Mouse (Mus musculus): ENCODE data around the gene Ubac2. TPM values are rescaled to one million over a fixed set of nuclear protein-coding genes. Genes with fewer than 3 reads are reported as not detected.

Ubac2 gene
- polyA plus RNA-seq, 1 experiment = 21.6 TPM

DNA sequence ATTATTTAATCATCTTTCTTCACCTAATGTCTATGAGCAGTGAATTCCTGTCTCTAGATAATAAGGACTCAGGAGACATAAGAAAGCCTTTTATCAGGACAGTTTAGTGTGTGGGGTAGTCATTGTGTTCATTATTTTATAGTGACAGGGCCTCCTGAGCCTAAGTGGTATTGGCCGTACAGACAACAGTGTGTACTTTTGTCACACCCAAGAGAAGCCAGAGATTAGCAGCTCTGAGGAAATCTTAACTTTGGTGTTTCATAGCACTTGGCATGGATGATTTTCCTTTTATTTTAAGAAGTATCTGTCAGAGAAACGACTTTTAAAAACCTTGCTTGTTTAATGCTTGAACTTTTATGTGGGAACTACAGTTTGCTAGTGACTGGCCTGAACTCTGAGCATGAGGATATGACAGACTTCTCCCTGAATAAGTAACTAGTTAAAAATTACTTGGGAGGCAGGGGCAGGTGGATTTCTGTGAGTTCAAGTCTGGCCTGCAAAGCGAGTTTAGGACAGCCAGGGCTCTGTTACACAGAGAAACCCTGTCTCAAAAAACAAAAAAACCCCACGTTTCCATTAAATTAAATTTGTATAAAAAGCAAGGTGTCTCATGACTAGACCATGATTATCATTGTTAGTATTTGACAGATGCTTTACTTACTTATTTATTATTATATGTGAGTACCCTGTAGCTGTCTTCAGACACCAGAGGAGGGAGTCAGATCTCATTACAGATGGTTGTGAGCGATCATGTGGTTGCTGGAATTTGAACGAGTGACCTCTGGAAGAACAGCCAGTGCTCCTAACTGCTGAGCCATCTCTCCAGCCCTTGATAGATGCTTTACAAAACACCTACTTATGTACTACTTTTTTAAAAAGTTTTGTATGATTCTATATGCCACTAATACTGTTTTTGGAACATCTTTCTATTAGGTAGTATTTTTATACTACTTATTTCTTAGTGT, 18.0 kb downstream of the Ubac2 start:
- no peaks in the 10 kb centered on the region; the same call in 1 of the 2 replicates for H3K4me1 ChIP-seq (ENCODE audit: control insufficient read depth, insufficient read depth, low read length)
- TF ChIP-seq CTCF (IDR thresholded peaks at IDR 0.05; ENCODE audit: control insufficient read depth, insufficient read depth, low read length) = no peak
- no peak for TF ChIP-seq POLR2A (IDR thresholded peaks at IDR 0.05; ENCODE audit: borderline replicate concordance, control insufficient read depth, low read depth, low read length)
- WGBS = 73% methylated on average over 6 of the region's 6 CpGs
- no peak overlapping the region for H3K4me3 ChIP-seq (replicated peaks; ENCODE audit: control insufficient read depth, low read depth, low read length)
- no peak overlapping the region for H3K27ac ChIP-seq (ENCODE audit: control insufficient read depth, insufficient read depth, low read depth, low read length, poor library complexity)

DNA sequence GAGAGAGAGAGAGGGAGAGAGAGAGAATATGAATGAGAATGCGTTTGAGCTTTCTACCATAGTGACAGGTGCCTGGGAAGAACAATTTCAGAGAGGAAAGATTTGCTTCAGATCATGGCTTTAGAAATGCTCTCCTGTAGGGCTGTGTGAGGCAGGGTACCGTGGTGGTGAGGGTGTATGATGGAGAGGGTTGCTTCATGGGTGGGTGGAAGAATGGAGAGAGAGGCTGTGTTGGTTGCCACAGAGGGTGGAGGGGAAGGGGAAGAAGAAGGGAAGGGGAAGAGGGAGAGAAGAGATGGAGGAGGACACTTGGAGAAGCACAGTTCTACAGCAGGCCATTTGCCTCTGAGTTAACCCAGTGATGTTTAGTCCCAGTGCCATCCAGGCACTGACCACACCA, 19.4 kb downstream of the Ubac2 start:
- no peak overlapping the region for H3K4me3 ChIP-seq (replicated peaks; ENCODE audit: control insufficient read depth, low read depth, low read length)
- no peaks in the 10 kb centered on the region; the same call in 1 of the 2 replicates for H3K4me1 ChIP-seq (ENCODE audit: control insufficient read depth, insufficient read depth, low read length)
- no peak overlapping the region for H3K27ac ChIP-seq (ENCODE audit: control insufficient read depth, insufficient read depth, low read depth, low read length, poor library complexity)
- WGBS = 47% methylated on average over 2 of the region's 2 CpGs
- TF ChIP-seq POLR2A (IDR thresholded peaks at IDR 0.05; ENCODE audit: borderline replicate concordance, control insufficient read depth, low read depth, low read length) (no peak), CTCF (IDR thresholded peaks at IDR 0.05; ENCODE audit: control insufficient read depth, insufficient read depth, low read length) (no peak)

DNA sequence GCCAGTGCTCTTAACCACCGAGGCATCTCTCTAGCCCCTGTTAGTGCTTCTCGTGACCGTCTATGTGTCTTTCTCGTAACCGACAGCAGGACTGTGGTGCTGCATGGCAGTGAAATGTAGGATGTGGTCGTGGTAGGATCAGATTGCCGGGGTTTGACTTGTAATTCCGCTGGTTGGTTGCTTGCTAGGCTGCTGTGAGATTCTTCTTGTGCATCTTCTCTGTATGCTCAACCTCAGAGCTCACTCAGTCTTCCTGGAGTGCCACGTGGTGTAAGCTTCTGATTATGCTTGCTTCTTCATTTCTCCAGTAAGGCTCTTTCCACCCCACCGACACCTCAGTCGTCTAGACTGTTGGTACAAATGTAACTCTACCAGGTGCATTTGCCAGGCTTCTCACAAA, 20.1 kb downstream of the Ubac2 start:
- Histone ChIP-seq H3K4me3 (replicated peaks; ENCODE audit: control insufficient read depth, low read depth, low read length) (no peak overlapping the region), H3K27ac (ENCODE audit: control insufficient read depth, insufficient read depth, low read depth, low read length, poor library complexity) (no peak overlapping the region), H3K4me1 (ENCODE audit: control insufficient read depth, insufficient read depth, low read length) (peaks cover 4% of the 10 kb centered on the region; the same call in 1 of the 2 replicates)
- 29% methylated on average over 11 of the region's 11 CpGs for WGBS
- no peak for TF ChIP-seq POLR2A (IDR thresholded peaks at IDR 0.05; ENCODE audit: borderline replicate concordance, control insufficient read depth, low read depth, low read length)

DNA sequence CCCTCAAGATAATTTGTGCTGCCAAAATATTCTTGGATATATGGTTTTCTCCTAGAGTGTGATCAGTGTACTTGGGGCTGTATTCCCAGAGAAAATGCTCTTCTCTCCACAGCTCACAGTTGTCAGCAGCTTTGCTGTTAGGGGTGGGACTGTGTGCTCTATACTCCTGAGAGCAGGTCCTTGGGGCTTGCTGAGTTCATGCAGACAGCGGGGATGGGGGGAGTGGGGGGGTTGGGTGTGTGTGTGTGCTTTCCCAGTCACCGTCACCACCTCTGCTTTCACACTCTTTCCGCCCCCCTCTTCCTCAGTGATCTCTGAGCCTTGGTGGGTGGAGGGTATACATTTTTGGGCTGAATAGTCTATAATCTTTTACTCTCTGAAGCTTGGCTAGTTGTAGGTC, 20.7 kb downstream of the Ubac2 start:
- Histone ChIP-seq H3K4me3 (replicated peaks; ENCODE audit: control insufficient read depth, low read depth, low read length) (no peak overlapping the region), H3K27ac (ENCODE audit: control insufficient read depth, insufficient read depth, low read depth, low read length, poor library complexity) (no peak overlapping the region), H3K4me1 (ENCODE audit: control insufficient read depth, insufficient read depth, low read length) (peaks cover 8% of the 10 kb centered on the region)
- TF ChIP-seq POLR2A (IDR thresholded peaks at IDR 0.05; ENCODE audit: borderline replicate concordance, control insufficient read depth, low read depth, low read length) (no peak), CTCF (IDR thresholded peaks at IDR 0.05; ENCODE audit: control insufficient read depth, insufficient read depth, low read length) (no peak)
- WGBS = 65% methylated on average over 3 of the region's 3 CpGs

DNA sequence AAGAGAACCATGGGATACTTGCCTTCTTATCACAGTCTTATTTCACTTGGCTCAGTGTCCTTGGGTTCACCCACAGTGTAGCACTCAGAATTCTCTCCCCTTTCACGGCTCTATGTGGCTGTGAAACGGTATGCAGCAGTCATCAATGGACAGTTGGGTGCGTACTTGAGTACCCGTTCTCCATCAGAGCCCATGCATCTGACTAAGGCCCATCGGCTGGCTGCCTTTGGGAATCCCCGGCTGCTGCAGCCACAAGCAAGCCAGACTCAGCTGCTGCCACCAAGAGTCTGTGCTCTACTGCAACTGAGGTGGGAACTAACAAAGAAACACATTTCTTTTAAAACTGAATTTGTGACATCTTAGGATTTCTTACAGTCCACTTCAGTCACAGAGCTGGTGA, 23.1 kb downstream of the Ubac2 start:
- WGBS = 87% methylated on average over 6 of the region's 6 CpGs
- peaks cover 14% of the 10 kb centered on the region for H3K4me1 ChIP-seq (ENCODE audit: control insufficient read depth, insufficient read depth, low read length)
- TF ChIP-seq POLR2A (IDR thresholded peaks at IDR 0.05; ENCODE audit: borderline replicate concordance, control insufficient read depth, low read depth, low read length) (no peak), CTCF (IDR thresholded peaks at IDR 0.05; ENCODE audit: control insufficient read depth, insufficient read depth, low read length) (no peak)
- H3K27ac ChIP-seq (ENCODE audit: control insufficient read depth, insufficient read depth, low read depth, low read length, poor library complexity) = no peak overlapping the region
- no peak overlapping the region for H3K4me3 ChIP-seq (replicated peaks; ENCODE audit: control insufficient read depth, low read depth, low read length)

DNA sequence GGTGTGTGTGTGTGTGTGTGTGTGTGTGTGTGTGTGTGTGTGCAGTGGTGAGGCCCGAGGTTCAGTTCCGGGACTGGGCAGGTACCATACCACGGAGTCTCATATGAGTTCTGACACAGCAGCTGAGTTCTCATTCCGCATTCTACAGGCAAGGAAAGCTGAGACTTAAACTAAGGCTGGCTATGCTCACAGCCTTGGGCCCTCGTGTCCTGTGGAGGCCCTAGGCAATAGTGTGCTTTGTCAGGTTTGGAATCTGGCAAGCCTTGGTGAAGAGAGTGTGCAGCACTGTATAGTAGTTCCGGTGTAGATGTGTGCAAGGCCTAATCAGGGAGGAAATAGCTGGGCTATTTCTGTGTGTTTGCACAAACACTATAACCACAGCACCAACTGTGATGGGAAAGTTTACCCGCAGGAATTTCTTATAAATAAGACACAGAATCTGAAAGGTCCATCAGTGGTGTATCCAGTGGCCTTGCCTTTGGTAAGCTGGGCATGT, 25.0 kb downstream of the Ubac2 start:
- WGBS = 22% methylated on average over 7 of the region's 7 CpGs
- Histone ChIP-seq H3K27ac (ENCODE audit: control insufficient read depth, insufficient read depth, low read depth, low read length, poor library complexity) (peak overlapping the region; percentile 16; the same call in 1 of the 2 replicates), H3K4me3 (replicated peaks; ENCODE audit: control insufficient read depth, low read depth, low read length) (no peak overlapping the region), H3K4me1 (ENCODE audit: control insufficient read depth, insufficient read depth, low read length) (peaks cover 16% of the 10 kb centered on the region)
- no peak for TF ChIP-seq POLR2A (IDR thresholded peaks at IDR 0.05; ENCODE audit: borderline replicate concordance, control insufficient read depth, low read depth, low read length)
- TF ChIP-seq CTCF (IDR thresholded peaks at IDR 0.05; ENCODE audit: control insufficient read depth, insufficient read depth, low read length) = no peak

DNA sequence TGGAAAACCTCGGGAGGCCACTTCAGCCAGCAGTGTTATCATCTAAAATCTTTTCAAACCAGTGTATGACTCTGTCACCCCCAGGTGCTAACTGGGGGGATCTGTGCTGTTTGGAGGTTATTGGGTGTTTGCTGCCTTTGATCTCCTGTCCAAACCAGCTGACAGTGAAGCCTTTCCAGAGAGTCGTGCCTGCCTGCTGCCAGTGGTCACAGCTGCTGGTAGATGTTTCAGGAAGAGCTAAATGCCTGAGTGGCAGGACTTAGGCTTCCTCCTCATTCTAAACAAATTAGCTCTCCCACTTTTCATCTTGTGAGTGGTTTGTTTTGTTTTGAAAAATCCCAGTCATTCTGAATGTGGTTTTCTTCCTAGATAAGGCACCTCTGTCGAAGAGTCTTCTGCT, 26.3 kb downstream of the Ubac2 start:
- peak overlapping the region; percentile 25; the same call in 1 of the 2 replicates for H3K27ac ChIP-seq (ENCODE audit: control insufficient read depth, insufficient read depth, low read depth, low read length, poor library complexity)
- 12% methylated on average over 3 of the region's 3 CpGs for WGBS
- H3K4me3 ChIP-seq (replicated peaks; ENCODE audit: control insufficient read depth, low read depth, low read length) = no peak overlapping the region
- TF ChIP-seq POLR2A (IDR thresholded peaks at IDR 0.05; ENCODE audit: borderline replicate concordance, control insufficient read depth, low read depth, low read length) (no peak), CTCF (IDR thresholded peaks at IDR 0.05; ENCODE audit: control insufficient read depth, insufficient read depth, low read length) (no peak)
- H3K4me1 ChIP-seq (ENCODE audit: control insufficient read depth, insufficient read depth, low read length) = peaks cover 16% of the 10 kb centered on the region

DNA sequence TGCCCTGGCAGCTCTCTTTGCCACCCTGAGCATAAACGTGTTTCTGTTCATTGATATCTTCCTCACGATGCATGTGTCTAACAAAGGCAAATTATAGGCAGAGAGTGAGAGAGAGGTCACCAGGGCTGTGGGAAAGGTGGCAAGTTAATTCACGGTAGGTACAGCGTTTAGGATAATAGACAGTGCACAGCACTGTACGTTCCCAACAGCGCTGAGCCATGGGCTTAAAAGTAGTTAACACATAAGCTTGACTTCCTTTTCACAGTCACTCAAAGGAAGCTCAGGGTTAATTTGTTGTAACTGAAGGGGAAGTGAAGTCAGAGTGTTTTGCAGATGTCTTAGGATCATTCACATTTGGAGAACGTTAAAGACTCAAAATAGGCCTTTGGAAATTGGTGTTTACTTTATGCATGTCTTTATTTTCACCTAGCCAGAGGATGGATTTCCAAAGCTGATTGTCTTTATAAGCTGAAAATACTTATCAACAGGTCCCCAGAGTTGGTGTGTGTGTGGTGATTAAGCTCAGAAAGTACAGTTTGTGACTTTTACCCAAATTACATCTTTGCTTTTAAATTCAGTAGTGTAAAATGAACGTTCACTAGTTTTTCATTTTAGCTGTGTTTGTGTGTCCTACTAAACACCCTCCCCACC, 28.0 kb downstream of the Ubac2 start:
- WGBS = 5% methylated on average over 8 of the region's 8 CpGs
- H3K4me3 ChIP-seq (replicated peaks; ENCODE audit: control insufficient read depth, low read depth, low read length) = no peak overlapping the region
- H3K4me1 ChIP-seq (ENCODE audit: control insufficient read depth, insufficient read depth, low read length) = peaks cover 16% of the 10 kb centered on the region
- no peak for TF ChIP-seq CTCF (IDR thresholded peaks at IDR 0.05; ENCODE audit: control insufficient read depth, insufficient read depth, low read length)
- no peak for TF ChIP-seq POLR2A (IDR thresholded peaks at IDR 0.05; ENCODE audit: borderline replicate concordance, control insufficient read depth, low read depth, low read length)
- peak overlapping the region; percentile 58; the same call in 1 of the 2 replicates for H3K27ac ChIP-seq (ENCODE audit: control insufficient read depth, insufficient read depth, low read depth, low read length, poor library complexity)

Data from bone marrow, adult 2 months (tissue).